Mouse (Mus musculus) small intestine, adult 2 months (tissue): ENCODE results near the gene Tctn3. TPM values are rescaled to one million over a fixed set of nuclear protein-coding genes. Genes with fewer than 3 reads are reported as not detected.
A peak's percentile ranks its signal among the peaks of the same experiment; 100 is the strongest.

Source experiments
- H3K27ac ChIP-seq: fragments of 200-500 bp; 2 replicates; pipeline ENCODE4 v1.5.1; 2012; ENCODE audit warnings: low read depth, low read length, control low read depth, inconsistent platforms; ENCODE audit not compliant: insufficient read depth
- H3K27me3 ChIP-seq: fragments of 200-500 bp; 2 replicates; pipeline ENCODE4 v1.6.1; 2012; ENCODE audit warnings: mild to moderate bottlenecking, moderate library complexity, low read length, inconsistent platforms; ENCODE audit not compliant: control insufficient read depth, insufficient read depth
- H3K36me3 ChIP-seq: fragments of 200-500 bp; 2 replicates; pipeline ENCODE4 v1.6.1; 2012; ENCODE audit warnings: mild to moderate bottlenecking, low read length, control low read depth, inconsistent platforms; ENCODE audit not compliant: control insufficient read depth, insufficient read depth
- H3K4me1 ChIP-seq: fragments of 200-500 bp; 2 replicates; pipeline ENCODE4 v1.6.1; 2012; ENCODE audit warnings: low read length, inconsistent platforms, mixed read lengths; ENCODE audit not compliant: control insufficient read depth, insufficient read depth, insufficient read length
- H3K4me3 ChIP-seq: fragments of 200-500 bp; 2 replicates; pipeline ENCODE4 v1.5.1; 2012; ENCODE audit warnings: low read depth, mild to moderate bottlenecking, control low read depth, inconsistent platforms, low read length, moderate library complexity
- CTCF ChIP-seq: fragments of 200-500 bp; IDR thresholded peaks from 2 replicates; pipeline ENCODE4 v1.5.1; 2012; ENCODE audit warnings: low read depth, mild to moderate bottlenecking, control low read depth, inconsistent platforms, low read length, moderate library complexity, mixed read lengths; ENCODE audit not compliant: insufficient replicate concordance, insufficient read length; ENCODE audit errors: extremely low read depth
- POLR2A ChIP-seq: fragments of 200-500 bp; IDR thresholded peaks from 2 replicates; pipeline ENCODE4 v1.6.1; 2012; ENCODE audit warnings: low read depth, mild to moderate bottlenecking, control low read depth, inconsistent platforms, low read length, moderate library complexity
- WGBS: fragments of 180-500 bp; shearing (Covaris S2); methylation state at CpG from one replicate; pipeline ENCODE4 v1.1.7; 2018; 5-methylcytosine and 5-hydroxymethylcytosine counted together
- polyA plus RNA-seq: library from polyadenylated mRNA; depleted of rRNA; stranded (reverse); fragments of >200 nt; gene quantifications from 2 replicates; pipeline ENCODE4 v1.2.3, GENCODE M21; 2012

Tctn3 gene
- polyA plus RNA-seq, 1 experiment = 4.0 TPM

DNA sequence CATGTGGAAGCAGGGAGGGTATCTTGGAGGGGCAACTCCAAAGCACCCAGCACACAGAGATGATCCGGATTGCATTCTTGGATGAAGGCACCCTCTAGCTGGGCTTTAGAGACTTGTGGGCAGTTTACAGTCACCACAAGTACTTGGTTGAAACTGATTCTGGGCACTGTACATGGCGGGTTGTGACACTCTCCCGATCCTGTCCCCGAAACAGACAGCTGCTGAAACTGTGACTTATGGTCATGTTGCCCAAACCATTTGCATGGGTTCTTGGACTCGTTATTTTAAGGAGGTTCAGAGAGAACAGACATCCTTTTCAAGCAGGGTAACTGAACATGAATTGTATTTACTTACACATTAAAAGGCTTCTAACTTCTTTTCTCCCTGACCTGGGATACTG lies 44.2 kb upstream of the Tctn3 start:
- Histone ChIP-seq H3K27me3 (no peaks in the 10 kb centered on the region), H3K4me1 (peaks cover 4% of the 10 kb centered on the region; the same call in 1 of the 2 replicates), H3K4me3 (no peak overlapping the region), H3K36me3 (no peaks in the 10 kb centered on the region), H3K27ac (no peak overlapping the region)
- TF ChIP-seq CTCF (no peak), POLR2A (no peak)
- WGBS = 85% methylated on average over 5 of the region's 5 CpGs

DNA sequence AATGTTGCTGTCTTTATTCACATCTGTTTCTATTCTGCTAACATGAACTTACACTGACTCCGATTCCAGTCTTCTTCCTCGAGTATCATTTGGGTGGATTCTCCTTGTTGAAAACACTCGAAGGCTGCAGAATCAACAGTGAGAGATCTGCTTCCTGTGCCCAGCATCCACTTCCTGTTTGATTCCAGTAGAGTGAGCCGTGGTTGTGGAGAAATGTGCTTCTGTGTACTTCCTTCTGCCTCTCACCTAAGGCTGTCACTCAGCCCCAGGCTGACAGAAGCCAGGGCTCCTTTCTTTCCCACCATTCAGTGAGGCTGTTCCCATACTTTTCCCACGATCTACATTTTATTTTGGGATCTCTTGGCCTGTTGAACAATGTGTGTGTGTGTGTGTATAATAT lies 38.1 kb upstream of the Tctn3 start:
- Histone ChIP-seq H3K27me3 (no peaks in the 10 kb centered on the region), H3K4me3 (no peak overlapping the region), H3K27ac (no peak overlapping the region), H3K4me1 (peaks cover 3% of the 10 kb centered on the region; the same call in 1 of the 2 replicates), H3K36me3 (no peaks in the 10 kb centered on the region)
- WGBS = 53% methylated on average over 5 of the region's 5 CpGs
- no peak for TF ChIP-seq CTCF
- no peak for TF ChIP-seq POLR2A

DNA sequence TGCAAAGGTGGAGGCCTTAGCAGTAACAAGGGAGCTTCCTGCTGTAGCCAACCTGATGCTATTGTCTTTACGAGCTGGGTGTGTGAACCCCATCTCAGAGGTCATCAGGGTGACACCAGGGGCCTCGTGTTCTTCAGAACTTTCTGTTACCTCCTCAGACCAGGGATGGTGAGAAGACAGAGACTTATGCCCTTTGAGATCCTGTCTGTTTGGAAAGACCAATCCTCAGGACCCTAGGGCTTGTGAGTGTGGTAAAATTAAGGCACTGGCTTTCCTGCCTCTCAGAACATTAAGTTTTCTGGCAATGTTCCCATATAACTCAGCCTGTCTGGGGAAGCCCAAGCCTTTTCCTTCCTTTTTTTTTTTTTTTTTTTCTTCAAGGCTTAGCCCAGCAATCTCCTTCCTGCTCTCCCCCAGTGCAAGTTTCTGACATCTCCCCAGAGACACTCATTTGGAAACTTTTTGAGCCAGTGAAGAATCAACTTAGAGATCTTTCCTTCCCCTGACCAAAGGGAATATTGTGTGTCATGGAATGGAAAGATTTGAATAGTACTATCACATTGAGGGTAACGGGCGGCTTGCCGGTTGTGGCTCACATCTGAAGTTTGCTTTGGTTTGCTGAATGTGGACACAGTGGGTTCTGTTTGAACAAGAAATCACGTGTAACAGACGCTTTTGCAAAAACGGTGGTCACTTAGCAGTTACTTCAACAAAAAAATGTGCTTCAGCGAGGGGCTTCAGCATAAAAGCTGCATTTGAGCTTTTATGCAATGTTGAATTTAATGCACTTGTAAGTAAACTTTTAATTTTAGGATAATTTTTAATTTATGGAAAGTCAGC lies 35.5 kb upstream of the Tctn3 start:
- no peak for TF ChIP-seq CTCF
- Histone ChIP-seq H3K27me3 (no peaks in the 10 kb centered on the region), H3K36me3 (no peaks in the 10 kb centered on the region), H3K4me3 (no peak overlapping the region), H3K4me1 (peaks cover 3% of the 10 kb centered on the region; the same call in 1 of the 2 replicates), H3K27ac (no peak overlapping the region)
- WGBS = 65% methylated on average over 9 of the region's 9 CpGs

DNA sequence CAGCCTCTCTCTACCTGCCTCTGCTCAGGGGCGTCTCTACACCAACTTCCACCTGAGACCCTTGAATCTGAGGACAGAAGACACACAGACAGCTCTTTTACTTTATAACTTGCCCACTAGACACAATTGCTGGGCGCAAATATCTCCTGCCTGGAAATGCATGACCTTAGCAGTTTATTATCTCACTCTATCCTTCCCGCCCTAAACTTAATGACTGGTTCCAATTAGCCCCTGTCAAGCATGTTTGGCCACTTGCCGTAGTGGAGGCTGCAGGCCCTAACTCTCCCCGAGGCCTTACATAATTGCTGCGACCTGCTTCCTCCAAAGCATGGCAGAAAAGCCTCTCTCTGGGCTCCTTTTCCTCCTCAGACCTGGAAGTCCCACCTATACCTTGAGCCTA lies 34.3 kb upstream of the Tctn3 start:
- Histone ChIP-seq H3K4me1 (peaks cover 3% of the 10 kb centered on the region; the same call in 1 of the 2 replicates), H3K27me3 (no peaks in the 10 kb centered on the region), H3K4me3 (no peak overlapping the region), H3K27ac (no peak overlapping the region), H3K36me3 (no peaks in the 10 kb centered on the region)
- TF ChIP-seq CTCF (no peak), POLR2A (no peak)
- WGBS = 33% methylated on average over 6 of the region's 6 CpGs

DNA sequence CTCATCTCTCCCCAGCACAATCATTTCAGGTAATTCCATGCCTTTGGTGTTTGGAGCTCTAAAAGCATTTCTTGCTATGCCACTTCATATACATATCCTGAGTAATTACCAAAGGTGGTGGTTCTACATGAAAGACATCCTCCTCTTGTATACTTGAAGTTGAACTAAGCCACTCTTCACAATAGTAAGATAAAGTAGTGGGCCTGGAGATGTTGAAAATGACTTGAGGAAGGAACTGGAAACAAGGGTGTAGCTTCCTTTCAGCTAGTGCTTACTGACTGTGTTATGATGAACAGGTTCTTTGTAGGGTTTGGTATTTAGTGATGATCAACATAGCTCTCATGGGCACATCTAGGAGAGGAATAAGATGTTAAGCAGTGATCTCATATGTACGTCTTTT lies 31.8 kb upstream of the Tctn3 start:
- no peak overlapping the region for H3K4me3 ChIP-seq
- H3K36me3 ChIP-seq = no peaks in the 10 kb centered on the region
- WGBS = 95% methylated on average over 1 of the region's 1 CpGs
- H3K4me1 ChIP-seq = peaks cover 3% of the 10 kb centered on the region; the same call in 1 of the 2 replicates
- TF ChIP-seq POLR2A = no peak
- TF ChIP-seq CTCF = no peak
- H3K27ac ChIP-seq = no peak overlapping the region
- H3K27me3 ChIP-seq = no peaks in the 10 kb centered on the region

DNA sequence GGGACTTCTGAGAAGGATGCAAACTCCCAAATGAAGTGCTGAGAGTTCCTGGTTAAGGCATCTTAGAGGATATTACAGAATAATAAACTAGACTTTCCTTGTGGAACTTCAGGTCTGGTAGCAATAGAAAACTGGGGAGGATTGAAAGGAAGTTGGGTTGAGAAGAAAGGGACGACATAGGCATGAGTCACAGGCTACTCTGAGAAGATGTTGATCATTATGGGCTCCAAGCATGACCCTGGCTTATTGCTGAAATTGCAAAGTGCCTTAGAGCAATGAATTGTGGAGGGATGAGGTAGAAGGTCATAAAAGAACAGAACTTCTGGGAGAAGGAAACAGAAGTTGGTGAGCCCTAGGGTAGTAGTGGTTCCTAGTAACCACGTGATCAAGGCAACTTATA lies 28.8 kb upstream of the Tctn3 start:
- 73% methylated on average over 2 of the region's 2 CpGs for WGBS
- Histone ChIP-seq H3K4me1 (peaks cover 2% of the 10 kb centered on the region; the same call in 1 of the 2 replicates), H3K27me3 (no peaks in the 10 kb centered on the region), H3K36me3 (no peaks in the 10 kb centered on the region), H3K27ac (no peak overlapping the region), H3K4me3 (no peak overlapping the region)
- TF ChIP-seq POLR2A (no peak), CTCF (no peak)

DNA sequence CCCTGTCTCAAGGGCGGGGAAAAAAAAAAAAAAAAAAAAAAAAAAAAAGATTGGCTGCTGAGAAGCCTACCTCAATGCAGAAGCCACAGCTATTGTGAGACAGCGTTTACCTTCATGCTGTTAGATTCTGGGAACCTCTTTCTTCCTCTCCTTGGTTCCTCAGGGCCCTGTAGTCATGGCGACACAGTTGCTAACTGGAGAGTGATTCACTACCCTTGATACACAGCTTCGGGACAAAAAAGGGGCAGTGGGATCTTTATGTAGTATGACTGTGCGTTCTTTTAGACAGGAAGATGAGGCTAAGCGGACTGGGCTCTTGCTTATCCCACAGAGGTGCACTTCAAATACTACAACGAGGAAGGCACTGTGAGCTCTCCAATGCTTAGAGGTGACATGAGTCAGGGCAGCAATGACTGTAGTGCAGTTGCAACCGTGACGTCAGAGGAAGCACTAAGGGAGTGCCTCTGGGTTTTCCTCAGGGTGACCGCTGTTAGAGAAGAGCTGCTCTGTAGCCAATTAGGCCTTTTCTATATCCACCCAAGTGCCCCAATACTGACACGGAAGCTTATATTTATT lies 27.8 kb upstream of the Tctn3 start:
- Histone ChIP-seq H3K4me1 (peaks cover 2% of the 10 kb centered on the region; the same call in 1 of the 2 replicates), H3K4me3 (no peak overlapping the region), H3K27ac (no peak overlapping the region), H3K27me3 (no peaks in the 10 kb centered on the region), H3K36me3 (no peaks in the 10 kb centered on the region)
- WGBS = 80% methylated on average over 11 of the region's 11 CpGs
- TF ChIP-seq POLR2A = no peak

DNA sequence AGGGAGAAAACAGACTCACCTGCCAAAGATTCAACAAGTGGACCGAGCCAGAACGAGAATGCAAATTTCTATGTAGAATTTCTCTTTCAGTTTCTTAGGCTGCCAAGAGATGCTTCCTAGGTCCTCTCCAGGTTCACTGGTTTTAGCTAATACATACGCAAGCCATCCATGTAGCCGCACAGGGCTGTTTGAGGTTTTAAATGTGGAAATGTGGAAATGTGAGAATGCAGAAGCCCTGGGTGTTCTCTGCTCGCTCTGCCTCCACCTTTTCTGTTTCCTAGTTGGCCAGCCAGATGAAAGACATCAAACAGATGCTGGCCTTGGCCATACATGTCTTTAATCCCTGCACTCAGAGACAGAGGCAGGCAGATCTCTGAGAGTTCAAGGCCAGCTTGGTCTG lies 26.5 kb upstream of the Tctn3 start:
- Histone ChIP-seq H3K4me3 (no peak overlapping the region), H3K4me1 (peaks cover 2% of the 10 kb centered on the region; the same call in 1 of the 2 replicates), H3K27ac (peak overlapping the region; percentile 59; the same call in 1 of the 2 replicates), H3K27me3 (no peaks in the 10 kb centered on the region), H3K36me3 (no peaks in the 10 kb centered on the region)
- TF ChIP-seq CTCF = no peak
- no peak for TF ChIP-seq POLR2A
- 81% methylated on average over 5 of the region's 5 CpGs for WGBS
